In the genomic region with DNA sequence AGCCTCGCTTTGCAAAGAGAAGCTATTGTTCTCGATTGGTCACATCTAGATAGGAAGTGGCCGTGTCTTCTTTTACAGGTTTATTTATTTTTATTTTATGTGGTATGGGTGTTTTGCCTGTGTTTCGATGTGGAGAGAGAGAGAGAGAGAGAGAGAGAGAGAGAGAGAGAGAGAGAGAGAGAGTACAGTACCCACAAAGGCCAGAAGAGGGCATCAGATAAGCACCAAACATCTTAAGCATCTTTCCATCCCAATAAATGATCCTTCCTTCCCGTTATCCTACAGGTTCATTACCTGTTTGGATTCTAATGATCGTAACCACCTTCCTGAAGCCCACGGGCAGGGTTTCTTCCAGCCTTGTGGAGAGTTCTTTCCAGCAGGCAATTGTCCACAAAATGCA, we compare ENCODE assay signal across 13 mouse cellular contexts. TPM values are rescaled to one million over a fixed set of nuclear protein-coding genes. Genes with fewer than 3 reads are reported as not detected.
DNase-seq lines count a peak whose midpoint lies in the region; TF ChIP-seq lines count a peak whose summit lies in the region.
"Had no signal": no experiment of that assay in that cellular context is flagged by ENCODE, and none has a peak within 500 bp of the region (broad histone marks: within the 10 kb centered on the region; RNA-seq: fewer than 3 reads in every experiment).

No protein-coding gene starts in this region.

- peak; percentile 37 to 51 for DNase-seq in cerebellum, postnatal 14 days
- DNase-seq in cerebellum, adult 9-10 months, result no peak
- no peak for DNase-seq in left cerebral cortex, adult 2 months (ENCODE audit: extremely low spot score in 1 of 2, low spot score in 2 of 2)
- no peak for DNase-seq in left cerebral cortex, postnatal 25 days (ENCODE audit: low spot score in 2 of 2)
- peak; percentile 38 for DNase-seq in A20 (ENCODE audit: low read depth, low spot score)
- no peak for DNase-seq in testis, postnatal 14 days (ENCODE audit: low spot score)
- DNase-seq in right cerebral cortex, adult 2 months (ENCODE audit: low spot score in 2 of 2), result no peak
- DNase-seq: adrenal gland, adult 2 months; B cell, adult 2 months; kidney, postnatal 25 days; liver, embryonic 13.5 days had no signal

- intact Hi-C loops in left cerebral cortex, adult 2 months (cut with DNase I), result loop anchor here (2.0 kb wide), 1 partner anchor 62 kb away; no protein-coding TSS in a partner anchor
- intact Hi-C loops in left cerebral cortex, postnatal 25 days (cut with DNase I), result loop anchor here (2.0 to 10.0 kb wide), 2 partner anchors 74 to 282 kb away; partner anchors contain the start of genes 1700016D06Rik and Naxd

- no peak overlapping the region for H3K4me3 ChIP-seq in left cerebral cortex, adult 2 months
- no peak overlapping the region for H3K4me3 ChIP-seq in cortical plate, adult 2 months (ENCODE audit: insufficient read depth, low read length)
- H3K4me3 ChIP-seq: liver, embryonic 13.5 days had no signal

- H3K27ac ChIP-seq in left cerebral cortex, adult 2 months, result no peak overlapping the region
- H3K27ac ChIP-seq in cortical plate, adult 2 months (ENCODE audit: insufficient read depth, low read length), result no peak overlapping the region
- H3K27ac ChIP-seq: liver, embryonic 13.5 days had no signal

- peak; percentile 55 for TF ChIP-seq CTCF in left cerebral cortex, adult 2 months (IDR thresholded peaks at IDR 0.05)
- 0 out of 2 replicates have a peak, but pooled peaks have one; percentile 5 for TF ChIP-seq CTCF in cortical plate, adult 2 months (IDR thresholded peaks at IDR 0.05; ENCODE audit: extremely low read depth, insufficient read depth, low read length)

- no peak for TF ChIP-seq POLR2A in cortical plate, adult 2 months (IDR thresholded peaks at IDR 0.05; ENCODE audit: extremely low read depth, insufficient read depth, low read length)

- peaks cover 14% of the 10 kb centered on the region for H3K4me1 ChIP-seq in cortical plate, adult 2 months (ENCODE audit: control insufficient read depth, insufficient read depth, low read length)
- H3K4me1 ChIP-seq: liver, embryonic 13.5 days had no signal

RNA-seq across cellular contexts. Expression of gene Rab20, which starts 55.4 kb away (rescaled TPM):
- total RNA-seq in left cerebral cortex, adult 2 months (2021), result under 1 TPM in 1 of 2 experiments, not detected in 1; 0.25 TPM
- under 1 TPM in 1 of 2 experiments, not detected in 1; 0.62 TPM for total RNA-seq in left cerebral cortex, postnatal 25 days (2021)
- polyA plus RNA-seq in cortical plate, adult 2 months (2012; rRNA removed), result 0.98 and 1.2 TPM in 2 replicates
- total RNA-seq: megakaryocyte-erythroid progenitor cell, adult 5-6 weeks had no signal

Comparison
In these comparisons a context has a peak if more than half of its experiments do, and no peak if none do; other contexts are left out.
1. DNase-seq: peak in cerebellum, postnatal 14 days (2 of 2) and A20 (single experiment); none in cerebellum, adult 9-10 months (single experiment), left cerebral cortex, adult 2 months (0 of 2), left cerebral cortex, postnatal 25 days (0 of 2), testis, postnatal 14 days (single experiment) and right cerebral cortex, adult 2 months (0 of 2).